Mouse (Mus musculus) kidney, postnatal 25 days (tissue): ENCODE measurements around the gene 2410015M20Rik.
"Not testable (repeated sequence)": the region's sequence is repeated elsewhere in the genome, so short reads cannot be mapped to it uniquely, and the experiment has no call there.

ENCODE experiments used
- DNase-seq, 2 experiments: peaks; one replicate each; pipeline ENCODE4 v3.0.0; 2021; ENCODE audit warnings: mixed read lengths in 2 of 2

The 2410015M20Rik gene

DNA sequence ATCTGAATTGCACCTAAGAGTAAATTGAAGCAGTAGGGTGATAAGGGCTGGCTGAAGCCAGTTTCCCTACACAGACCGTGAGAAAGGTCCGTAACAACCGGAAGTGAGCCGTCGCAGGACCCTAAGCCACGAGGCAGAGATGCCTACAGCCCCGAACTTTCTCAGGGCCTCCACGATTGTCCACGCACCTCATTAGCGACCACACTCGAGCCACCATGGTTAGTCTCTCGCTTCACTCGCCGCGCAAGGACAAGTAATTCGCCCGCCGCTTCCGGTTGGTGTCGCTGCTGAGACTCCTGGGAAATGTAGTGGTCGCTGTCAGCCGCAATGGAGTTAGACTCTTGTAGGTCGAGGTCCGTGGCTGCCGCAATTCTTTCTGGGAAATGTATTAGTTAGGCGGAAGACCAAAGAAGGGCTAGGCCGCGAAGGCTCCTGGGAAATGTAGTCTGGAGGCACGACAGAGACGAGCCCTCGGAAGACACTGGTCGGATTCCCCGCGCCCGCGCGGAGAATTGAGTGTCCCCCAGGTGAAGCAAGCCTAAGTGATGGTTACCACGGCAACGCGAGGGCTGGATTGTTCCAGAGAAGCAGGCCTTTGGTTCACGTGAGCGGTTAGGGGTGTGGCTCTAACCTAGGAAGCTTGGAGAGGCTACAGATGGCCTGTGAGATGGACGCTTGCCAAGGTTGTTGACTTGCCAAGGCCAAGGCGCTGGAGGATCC lies at the start of gene 2410015M20Rik:
TSS of gene 2410015M20Rik (minus strand) at position 320 of the 720 bp plus-strand sequence.
- DNase-seq: peak; percentile 97 to 98

DNA sequence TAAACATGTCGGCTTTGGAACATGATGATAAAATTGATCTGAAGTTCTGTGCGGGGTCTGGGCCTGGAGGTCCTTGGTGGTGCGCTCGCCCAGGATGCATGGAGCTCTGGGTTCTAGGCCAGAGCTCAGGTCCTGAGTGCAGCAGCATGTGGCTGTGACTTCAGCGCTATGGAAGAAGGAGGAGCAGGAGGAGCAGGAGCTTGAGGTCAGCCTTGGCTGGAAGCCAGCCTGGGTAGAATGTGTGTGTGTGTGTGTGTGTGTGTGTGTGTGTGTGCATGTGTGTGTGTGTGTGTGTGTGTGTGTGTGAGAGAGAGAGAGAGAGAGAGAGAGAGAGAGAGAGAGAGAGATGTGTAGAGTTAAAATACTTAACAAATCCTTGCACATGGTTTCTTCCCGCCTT lies 46.6 kb upstream of the 2410015M20Rik start:
- no peak for DNase-seq

DNA sequence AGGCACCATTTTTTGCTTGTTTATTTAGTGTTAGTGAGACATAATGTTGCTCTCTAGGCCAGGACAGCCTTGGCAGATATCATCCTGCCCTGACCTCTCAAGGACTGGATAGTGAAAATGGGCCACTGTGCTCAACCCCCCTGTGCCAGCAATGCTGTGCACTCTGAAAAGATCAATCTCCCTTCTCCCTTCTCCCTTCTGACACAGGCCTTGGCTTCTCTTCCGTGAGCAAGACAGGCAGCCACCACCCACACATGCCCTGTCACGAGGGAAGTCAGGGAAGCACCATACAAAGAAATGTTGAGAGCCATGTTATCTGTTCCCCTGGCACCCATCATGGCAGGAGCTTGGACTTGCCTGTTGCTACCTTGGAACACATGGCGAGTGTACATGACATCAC lies 45.7 kb upstream of the 2410015M20Rik start:
- DNase-seq: no peak

DNA sequence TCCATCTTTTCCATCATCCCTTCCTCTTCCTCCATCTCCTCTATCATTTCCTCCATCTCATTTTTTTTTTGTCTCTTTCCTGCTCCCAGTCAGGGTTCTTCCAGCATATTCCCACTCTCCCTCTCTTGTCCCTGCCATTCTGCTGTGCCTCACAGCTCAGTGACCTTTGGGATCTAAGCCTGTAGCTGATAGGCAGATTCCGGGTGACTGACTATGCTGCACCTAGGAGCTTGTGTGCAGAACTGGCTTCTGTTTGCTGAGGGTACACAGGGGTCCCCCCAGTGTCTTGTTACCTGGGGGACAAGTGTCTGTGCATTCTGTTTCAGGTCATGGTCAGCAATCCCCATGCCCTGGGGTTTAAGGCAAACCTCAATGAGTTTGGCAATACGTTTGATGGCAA lies 45.2 kb upstream of the 2410015M20Rik start:
- no peak for DNase-seq

DNA sequence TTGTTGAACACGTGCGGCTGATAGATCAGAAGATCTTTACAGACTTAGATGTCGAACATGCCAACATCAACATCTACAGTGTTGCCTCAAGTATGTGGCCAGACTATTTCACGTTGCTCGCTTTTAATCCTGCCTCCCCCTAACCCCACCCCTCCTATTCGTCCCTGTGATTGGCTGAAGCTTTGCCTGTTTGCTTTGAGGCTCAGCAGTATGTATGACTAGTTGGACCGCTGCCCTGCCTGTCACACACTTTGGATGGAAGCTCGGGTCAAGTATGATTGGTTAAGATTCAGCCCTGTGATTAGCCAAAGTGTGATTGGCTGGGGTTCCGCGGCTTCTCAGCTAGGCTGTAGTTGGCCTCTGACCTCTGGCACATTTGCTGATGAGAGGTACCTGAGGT lies 42.2 kb upstream of the 2410015M20Rik start:
- peak; percentile 53 to 80 for DNase-seq

DNA sequence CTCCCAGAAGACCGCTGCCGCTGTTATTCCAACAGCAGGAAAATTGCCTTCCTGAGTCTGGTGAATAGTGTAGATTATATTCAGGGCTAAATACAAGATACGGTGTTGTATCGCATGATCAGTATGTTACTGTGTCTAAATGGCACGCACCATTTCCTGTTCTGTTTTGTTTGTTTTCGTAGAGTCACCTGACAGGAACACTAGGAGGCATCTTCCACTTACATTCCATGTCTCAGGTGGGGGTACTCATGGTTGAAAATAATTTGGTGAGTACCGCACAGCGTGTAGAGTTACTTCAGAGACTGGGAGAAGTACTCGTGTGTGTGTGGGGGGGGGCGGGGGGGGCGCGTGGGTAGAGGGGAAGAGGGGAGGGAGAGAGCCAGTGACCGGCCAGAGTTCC lies 38.0 kb upstream of the 2410015M20Rik start:
- DNase-seq: no peak

DNA sequence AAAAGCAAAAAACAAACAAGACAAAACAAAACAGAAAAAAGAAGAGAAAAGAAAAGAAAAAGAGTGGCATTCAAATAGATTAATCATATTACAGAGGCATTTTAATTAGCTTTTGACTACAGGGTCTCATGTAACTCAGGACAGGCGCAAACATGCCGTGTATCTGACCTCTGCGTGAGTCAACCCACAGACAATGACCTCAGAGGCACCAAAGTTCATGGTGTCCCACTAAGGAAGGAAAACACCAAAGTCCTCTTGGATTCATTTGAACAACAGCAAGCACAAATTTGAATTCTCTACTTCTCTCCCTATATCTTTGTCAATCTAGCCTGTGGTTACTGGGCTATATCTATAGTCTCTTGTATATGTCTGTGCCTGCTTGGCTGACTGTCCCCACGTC lies 33.7 kb upstream of the 2410015M20Rik start:
- DNase-seq: no peak

DNA sequence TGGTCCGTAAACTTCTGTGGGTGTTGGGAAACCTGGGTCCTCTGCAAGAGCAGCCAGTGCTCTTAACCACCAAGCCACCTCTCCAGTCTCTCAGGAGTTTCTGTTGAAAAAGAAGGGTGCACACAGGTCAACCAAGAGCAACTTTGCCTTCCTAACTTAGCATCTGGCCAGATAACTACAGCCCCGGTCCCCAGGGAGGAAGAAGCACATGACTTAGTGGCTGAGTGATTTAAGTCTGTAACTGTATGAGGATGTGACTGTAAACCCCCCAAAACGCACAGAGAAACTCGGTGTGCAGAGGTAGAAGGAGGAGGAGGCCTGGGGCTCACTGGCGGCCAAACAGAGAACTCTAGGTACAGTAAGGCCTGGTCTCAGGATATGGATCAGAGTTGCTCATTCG lies 24.5 kb upstream of the 2410015M20Rik start:
- no peak for DNase-seq

DNA sequence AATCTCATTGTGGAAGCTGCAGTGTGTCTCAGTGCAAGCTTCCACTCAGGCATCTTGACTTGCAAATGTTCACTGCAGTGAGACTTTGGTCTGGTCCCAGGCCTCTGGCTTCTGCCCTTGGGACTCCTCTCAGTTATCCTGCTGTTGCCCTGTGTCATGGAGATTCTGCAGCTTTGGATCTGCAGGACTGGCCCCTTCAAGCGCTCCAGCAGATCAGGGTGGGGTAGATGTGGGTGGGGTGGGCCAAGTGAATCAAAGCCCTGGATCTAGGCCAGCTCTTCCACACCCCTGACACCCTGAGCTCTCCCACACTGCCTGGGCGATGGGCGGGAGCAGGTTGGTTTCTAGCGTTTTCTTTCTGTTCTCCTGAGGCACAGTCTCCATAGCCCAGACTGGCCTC lies 22.2 kb upstream of the 2410015M20Rik start:
- no peak for DNase-seq

DNA sequence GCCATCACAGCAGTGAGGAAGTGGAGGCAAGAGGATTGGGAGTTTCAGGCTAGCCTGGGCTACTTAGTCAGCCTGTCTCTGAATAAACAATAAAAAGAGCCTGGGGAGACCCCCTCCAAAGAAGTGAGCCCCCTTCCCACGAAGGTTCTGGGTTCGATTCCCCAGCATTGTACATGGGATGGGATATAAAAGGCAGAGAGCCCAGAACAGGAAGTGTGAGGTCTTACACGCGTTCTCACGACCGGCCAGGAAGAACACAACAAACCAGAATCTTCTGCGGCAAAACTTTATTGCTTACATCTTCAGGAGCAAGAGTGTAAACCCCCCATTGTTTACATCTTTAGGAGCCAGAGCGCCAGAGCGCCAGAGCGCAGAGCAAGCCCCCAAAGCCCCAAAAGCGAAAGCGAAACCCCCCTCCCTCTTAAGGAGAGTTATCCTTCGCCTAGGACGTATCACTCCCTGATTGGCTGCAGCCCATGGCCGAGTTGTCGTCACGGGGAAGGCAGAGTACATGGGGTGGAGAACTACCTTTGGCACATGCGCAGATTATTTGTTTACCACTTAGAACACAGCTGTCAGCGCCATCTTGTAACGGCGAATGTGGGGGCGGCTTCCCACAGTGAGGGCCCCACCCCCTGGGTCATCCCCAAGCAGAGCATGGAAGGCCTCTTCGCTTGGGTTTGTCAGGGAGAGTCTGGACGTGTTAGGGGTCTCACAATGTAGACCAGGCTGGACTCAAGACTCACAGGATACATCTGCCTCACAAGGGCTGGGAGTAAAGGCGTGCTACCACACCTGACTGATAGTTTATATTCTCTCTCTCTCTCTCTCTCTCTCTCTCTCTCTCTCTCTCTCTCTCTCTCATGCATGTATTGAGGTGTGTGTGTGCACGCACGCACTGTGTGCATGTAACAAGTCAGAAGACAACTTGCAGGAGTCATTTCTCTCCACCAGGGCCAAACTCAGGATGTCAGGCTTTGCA lies 20.5 kb upstream of the 2410015M20Rik start:
- not testable (repeated sequence) for DNase-seq

DNA sequence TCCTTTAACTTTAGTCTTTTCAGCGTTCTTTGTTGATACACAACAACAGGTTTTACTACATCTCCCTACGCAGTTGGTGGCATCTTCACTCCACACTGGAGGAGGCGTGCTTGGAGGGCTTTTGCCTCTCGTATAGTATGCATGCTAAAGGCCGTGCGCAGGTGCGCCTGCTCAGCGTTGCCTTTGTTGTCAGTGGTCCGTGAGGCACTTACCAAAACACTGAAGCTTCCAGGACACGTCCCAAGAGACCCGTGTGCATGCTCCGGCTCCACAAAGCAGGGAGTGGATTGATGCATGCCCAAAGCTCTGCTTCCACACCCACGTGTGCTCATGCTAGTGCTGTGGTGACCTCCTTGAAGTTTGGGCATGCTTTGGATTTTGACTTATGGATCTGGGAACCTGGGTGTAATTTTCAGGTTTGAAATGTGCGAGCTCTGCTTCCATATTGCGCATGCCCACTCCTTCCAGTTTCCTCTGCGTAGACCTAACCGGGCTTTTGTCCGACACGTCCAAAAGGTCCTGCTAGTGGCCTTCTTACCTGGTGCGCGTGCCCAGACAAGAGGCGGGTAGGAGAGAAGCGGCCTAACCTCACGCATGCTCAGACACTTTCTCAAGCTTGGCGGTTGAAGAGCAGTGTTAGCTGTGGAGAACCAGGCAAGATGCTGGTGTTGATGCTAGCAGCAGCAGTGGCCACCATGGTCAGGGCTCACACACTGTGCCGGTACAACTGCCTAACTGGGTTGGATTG lies 18.1 kb upstream of the 2410015M20Rik start, which contains the start of gene Catsperd:
TSS of gene Catsperd (plus strand) at position 614 of the 748 bp plus-strand sequence.
- peak; percentile 67 to 88 for DNase-seq

DNA sequence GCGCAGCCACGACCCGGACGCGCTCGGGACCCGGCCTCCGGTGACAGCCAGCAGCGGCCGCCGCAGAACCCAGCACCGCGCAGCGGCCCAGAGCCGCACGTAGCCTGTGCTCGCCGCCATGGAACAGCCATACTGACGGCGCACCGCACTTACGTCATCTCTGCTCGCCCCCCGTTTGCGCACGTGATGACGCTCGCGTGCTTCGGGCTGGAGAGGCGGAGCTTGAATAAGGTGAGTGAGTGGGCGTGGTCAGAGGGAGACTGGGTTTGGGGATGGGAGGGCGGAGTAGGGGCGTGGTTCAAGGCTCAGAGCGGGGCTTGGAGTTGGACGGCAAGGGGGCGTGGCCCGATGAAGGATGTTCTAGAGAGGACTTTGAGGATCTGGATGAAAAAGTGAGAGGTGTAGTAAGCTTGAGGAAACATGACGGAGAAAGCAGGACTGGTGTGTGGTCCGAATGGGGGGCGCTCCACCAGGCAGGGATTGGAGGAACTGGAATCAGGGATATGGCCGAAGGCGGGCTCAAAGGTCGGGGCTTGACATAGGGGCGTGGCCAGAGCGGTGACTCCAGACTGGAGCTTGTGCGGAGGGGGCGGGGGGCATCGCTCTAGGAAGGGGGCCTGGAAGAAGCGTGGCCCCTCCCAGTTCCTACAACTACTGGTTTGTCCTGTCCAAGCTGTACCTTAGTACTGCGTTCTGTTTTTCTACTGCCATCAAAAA lies 17.3 kb upstream of the 2410015M20Rik start, which contains the start of gene Lonp1:
TSS of gene Lonp1 (minus strand) at position 134 of the 717 bp plus-strand sequence.
- peak; percentile 99 for DNase-seq

DNA sequence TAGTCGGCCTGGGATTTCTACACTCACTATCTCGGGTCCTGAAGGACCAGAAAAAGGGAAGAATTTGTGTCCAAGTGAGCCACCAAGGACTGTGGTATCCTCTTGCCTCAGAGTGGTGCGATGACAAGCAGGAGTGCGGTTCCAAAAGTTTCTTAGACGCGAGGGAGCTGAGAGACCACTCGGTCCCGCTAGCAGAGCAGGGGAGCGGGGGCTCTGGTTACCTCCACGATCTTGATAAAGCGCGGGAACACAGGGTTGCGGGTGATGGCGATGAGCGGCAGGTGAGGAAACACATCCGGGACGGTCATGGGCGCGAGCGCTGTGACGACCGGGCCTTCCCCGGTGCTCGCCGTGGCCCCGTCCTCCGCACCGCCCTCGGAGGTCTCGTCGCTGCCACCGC lies 16.7 kb upstream of the 2410015M20Rik start:
- no peak for DNase-seq

DNA sequence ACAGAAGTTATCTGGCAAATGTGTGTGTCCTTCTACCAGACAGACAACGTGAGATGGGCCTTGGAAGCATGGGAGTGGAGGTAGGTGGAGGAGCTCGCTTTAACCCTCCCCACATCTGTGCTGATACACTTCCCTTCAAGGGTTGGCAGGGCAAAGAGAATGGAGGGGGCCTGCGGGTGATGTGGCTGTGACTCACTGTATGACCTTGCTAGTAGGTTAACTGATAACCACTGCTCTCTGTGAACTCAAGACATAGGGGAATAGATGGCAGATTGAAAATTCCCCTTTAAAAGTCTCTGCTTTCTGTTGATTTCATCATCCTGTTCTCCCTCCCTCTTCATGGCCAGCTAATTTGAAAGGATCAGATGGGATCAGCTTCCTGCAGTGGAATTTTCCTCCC lies 15.9 kb upstream of the 2410015M20Rik start:
- no peak for DNase-seq

DNA sequence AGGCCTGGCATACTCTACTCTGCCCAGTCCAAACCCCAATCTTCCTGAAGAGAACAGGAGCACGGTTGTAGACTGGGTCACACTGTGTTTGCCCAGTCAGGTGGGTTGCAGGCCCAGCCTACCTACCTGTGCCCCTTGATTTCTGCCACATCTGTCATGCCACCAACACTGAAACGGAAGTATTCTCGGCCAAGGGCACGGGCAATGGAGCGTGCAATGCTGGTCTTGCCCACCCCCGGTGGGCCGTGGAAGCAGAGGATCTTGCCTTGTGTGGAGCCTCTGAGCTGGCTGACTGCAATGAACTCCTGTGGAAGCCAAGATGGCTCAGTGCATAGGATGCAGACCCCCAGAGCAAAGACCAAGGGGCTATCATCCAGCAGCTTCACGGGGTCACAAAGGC lies 8.1 kb upstream of the 2410015M20Rik start:
- DNase-seq: no peak

DNA sequence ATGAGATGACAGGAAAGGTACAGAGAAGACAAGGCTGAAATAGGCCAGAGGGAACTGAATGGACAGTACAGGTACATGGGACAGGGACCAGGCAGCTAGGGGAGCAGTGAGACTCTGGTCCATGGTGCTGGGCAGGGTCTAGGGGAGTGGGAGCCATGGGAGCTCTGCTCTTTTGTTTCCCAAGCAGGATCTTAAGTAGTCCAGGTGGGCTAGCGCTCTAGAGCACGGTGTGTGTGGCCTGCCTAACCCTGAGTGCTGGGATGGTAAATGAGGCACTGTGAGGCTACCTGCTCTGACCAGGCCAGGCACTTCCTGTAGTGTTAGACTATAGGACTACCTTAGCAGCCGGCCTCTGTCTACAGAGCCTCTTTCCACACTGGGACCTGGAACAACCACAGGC lies 7.2 kb upstream of the 2410015M20Rik start:
- DNase-seq: no peak

DNA sequence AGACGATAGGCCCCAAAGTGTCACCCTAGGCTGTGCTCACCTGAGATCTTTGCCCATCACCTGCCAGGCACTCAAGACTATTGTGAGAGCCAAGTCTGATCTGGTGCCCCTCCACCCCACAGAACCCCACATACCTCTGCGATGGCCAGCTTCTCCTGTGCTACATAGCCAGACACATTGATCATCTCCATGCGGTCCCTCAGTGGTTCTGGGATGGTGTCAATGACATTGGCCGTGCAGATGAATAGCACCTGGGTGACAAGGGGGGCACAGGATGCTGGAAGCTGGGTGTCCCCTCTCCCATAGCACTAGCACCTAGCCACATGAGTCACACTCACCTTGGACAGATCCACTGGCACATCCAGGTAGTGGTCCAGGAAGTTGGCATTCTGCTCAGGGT lies 6.2 kb upstream of the 2410015M20Rik start:
- no peak for DNase-seq

DNA sequence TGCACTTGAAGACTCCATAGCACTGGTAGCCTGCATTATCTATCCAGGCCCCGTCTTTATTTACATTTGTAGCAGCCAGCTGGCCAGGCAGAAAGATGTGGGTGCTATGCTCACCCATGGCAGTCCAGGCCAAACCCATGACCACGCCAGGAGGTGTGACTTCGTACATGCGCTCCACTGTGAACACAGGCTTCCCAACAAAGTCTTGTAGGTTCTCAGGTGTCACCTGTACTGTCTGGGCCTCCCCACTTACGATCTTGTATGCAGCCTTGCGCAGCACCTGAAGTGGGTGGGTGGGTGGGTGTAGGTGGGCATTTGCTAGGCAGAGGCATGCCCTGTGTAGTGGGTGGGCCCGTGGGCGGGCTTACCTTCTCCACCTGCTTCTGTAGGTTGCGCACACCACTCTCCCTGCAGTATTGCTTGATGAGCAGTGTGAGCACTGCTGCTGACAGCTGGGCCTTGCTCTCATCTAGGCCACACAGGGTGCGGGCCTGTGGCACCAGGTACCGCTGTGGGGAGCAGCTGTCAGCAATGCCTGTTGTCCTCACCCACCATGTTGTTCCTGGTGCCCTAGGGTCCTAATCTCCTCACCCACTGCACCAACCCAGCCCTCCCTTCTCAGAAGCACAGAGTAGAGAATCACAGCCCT lies 5.7 kb upstream of the 2410015M20Rik start:
- DNase-seq: no peak

DNA sequence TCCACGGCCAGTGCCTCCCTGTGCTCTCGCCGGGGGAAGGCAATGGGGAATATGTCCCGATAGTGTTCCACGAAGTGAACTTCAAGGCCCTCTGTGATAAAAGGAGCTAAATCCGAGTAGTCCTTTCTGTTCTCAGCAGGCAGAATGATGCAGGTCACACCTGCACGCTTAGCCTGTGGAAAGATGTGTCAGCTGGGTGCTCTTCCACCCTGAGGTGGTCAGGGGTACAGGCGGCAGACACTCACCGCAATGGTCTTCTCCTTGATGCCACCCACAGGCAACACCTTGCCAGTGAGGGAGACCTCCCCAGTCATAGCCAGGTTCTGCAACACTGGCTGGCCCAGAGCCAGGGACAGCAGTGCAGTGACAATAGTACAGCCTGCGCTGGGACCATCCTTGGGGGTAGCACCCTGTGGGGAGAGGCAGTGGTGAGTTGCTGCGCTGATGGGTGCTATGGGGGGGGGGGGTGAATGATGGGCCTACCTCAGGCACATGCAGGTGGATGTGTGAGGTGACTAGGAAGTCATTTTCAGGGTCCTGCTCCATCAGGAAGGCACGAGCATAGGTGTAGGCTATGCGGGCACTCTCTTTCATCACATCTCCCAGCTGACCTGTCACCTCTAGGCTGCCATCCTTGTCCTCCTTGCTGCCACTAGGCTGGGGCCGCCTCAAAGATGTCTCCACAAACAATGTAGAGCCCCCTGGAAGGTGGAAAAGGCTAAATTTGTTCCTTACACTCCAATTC lies 5.0 kb upstream of the 2410015M20Rik start:
- peak in 1 of 2 experiments; percentile 61 for DNase-seq

DNA sequence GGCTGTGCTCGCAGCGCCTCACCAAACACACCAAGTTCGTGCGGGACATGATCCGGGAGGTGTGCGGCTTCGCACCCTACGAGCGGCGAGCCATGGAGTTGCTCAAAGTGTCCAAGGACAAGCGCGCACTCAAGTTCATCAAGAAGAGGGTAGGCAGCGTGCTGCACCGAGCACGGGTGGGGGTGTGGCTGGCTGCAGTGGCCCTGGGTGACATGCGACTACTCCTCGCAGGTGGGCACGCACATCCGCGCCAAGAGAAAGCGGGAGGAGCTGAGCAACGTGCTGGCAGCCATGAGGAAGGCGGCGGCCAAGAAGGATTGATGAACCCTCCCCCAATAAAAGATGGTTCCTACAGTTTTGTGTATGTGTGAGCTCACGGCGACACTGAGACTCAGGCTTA lies 4.3 kb upstream of the 2410015M20Rik start:
- not testable (repeated sequence) for DNase-seq
